Mouse (Mus musculus) embryonic facial prominence, embryonic 12.5 days (tissue): ENCODE data around the gene Rab3il1. TPM values are rescaled to one million over a fixed set of nuclear protein-coding genes. Genes with fewer than 3 reads are reported as not detected.

Experiments
- ATAC-seq: fragments of 200-750 bp; cut with Nextera tagmentation; 2 replicates; pipeline ENCODE4 v1.8.0; 2017; ENCODE audit not compliant: insufficient number of reproducible peaks, insufficient read depth, low FRiP score, low TSS enrichment
- H3K27ac ChIP-seq: fragments of 300-500 bp; sonication (generic); 2 replicates; pipeline ENCODE4 v1.5.1; 2016; ENCODE audit warnings: mild to moderate bottlenecking
- H3K27me3 ChIP-seq: fragments of 300-500 bp; sonication (generic); 2 replicates; pipeline ENCODE4 v1.6.1; 2016; ENCODE audit warnings: mild to moderate bottlenecking, moderate library complexity
- H3K36me3 ChIP-seq: fragments of 300-500 bp; sonication (generic); 2 replicates; pipeline ENCODE4 v1.6.1; 2016; ENCODE audit warnings: mild to moderate bottlenecking
- H3K4me1 ChIP-seq: fragments of 300-500 bp; sonication (generic); 2 replicates; pipeline ENCODE4 v1.6.1; 2016
- H3K4me2 ChIP-seq: fragments of 300-500 bp; sonication (generic); replicated peaks from 2 replicates; pipeline ENCODE4 v1.6.1; 2016; ENCODE audit warnings: mild to moderate bottlenecking, moderate library complexity
- H3K4me3 ChIP-seq: fragments of 300-500 bp; sonication (generic); 2 replicates; pipeline ENCODE4 v1.5.1; 2016; ENCODE audit warnings: mild to moderate bottlenecking
- H3K9ac ChIP-seq: fragments of 300-500 bp; sonication (generic); 2 replicates; pipeline ENCODE4 v1.6.1; 2016; ENCODE audit warnings: mild to moderate bottlenecking, moderate library complexity
- H3K9me3 ChIP-seq: fragments of 300-500 bp; sonication (generic); 2 replicates; pipeline ENCODE4 v1.6.1; 2016; ENCODE audit warnings: mild to moderate bottlenecking, moderate library complexity
- WGBS: fragments of 180-500 bp; shearing (Covaris S2); methylation state at CpG from one replicate; pipeline ENCODE4 v1.1.7; 2016; 5-methylcytosine and 5-hydroxymethylcytosine counted together
- polyA plus RNA-seq: library from polyadenylated mRNA; unstranded; fragments of >200 nt; fragmentation: Nextera tagmentation; extraction: Ambion mirVana; gene quantifications from 2 replicates; pipeline ENCODE4 v1.2.1, GENCODE M21; 2016

Rab3il1 gene
- polyA plus RNA-seq, 1 experiment from 2014 or later = 48.0 TPM

GRCm38 (mm10) chr19:9997204-9998062 is 4.0 kb upstream of the Rab3il1 start:
- H3K36me3 ChIP-seq = no peaks in the 10 kb centered on the region
- H3K27me3 ChIP-seq = no peaks in the 10 kb centered on the region
- no peak overlapping the region for H3K9ac ChIP-seq
- ATAC-seq = no peak
- no peak overlapping the region for H3K4me2 ChIP-seq
- H3K9me3 ChIP-seq = no peaks in the 10 kb centered on the region
- no peak overlapping the region for H3K4me3 ChIP-seq
- peaks cover 12% of the 10 kb centered on the region for H3K4me1 ChIP-seq
- no peak overlapping the region for H3K27ac ChIP-seq
- 76% methylated on average over 12 of the region's 12 CpGs for WGBS

GRCm38 (mm10) chr19:9998063-9998416 is 3.4 kb upstream of the Rab3il1 start:
- WGBS = 59% methylated on average over 2 of the region's 2 CpGs
- H3K4me3 ChIP-seq = no peak overlapping the region
- H3K9me3 ChIP-seq = no peaks in the 10 kb centered on the region
- H3K4me1 ChIP-seq = peaks cover 6% of the 10 kb centered on the region
- no peaks in the 10 kb centered on the region for H3K27me3 ChIP-seq
- H3K4me2 ChIP-seq = no peak overlapping the region
- no peak for ATAC-seq
- H3K27ac ChIP-seq = no peak overlapping the region
- no peaks in the 10 kb centered on the region for H3K36me3 ChIP-seq
- no peak overlapping the region for H3K9ac ChIP-seq

GRCm38 (mm10) chr19:9998736-9999486 is 2.6 kb upstream of the Rab3il1 start:
- Histone ChIP-seq H3K36me3 (no peaks in the 10 kb centered on the region), H3K27me3 (no peaks in the 10 kb centered on the region), H3K27ac (no peak overlapping the region), H3K4me1 (no peaks in the 10 kb centered on the region), H3K4me3 (no peak overlapping the region), H3K9me3 (no peaks in the 10 kb centered on the region), H3K4me2 (no peak overlapping the region), H3K9ac (no peak overlapping the region)
- no peak for ATAC-seq
- 67% methylated on average over 13 of the region's 13 CpGs for WGBS

GRCm38 (mm10) chr19:10000330-10000729 is 1.1 kb upstream of the Rab3il1 start:
- Histone ChIP-seq H3K36me3 (no peaks in the 10 kb centered on the region), H3K9me3 (no peaks in the 10 kb centered on the region)

GRCm38 (mm10) chr19:10003696-10004095 is 2.2 kb downstream of the Rab3il1 start:
- Histone ChIP-seq H3K9me3 (no peaks in the 10 kb centered on the region), H3K4me2 (no peak overlapping the region), H3K27me3 (no peaks in the 10 kb centered on the region), H3K4me3 (no peak overlapping the region), H3K4me1 (no peaks in the 10 kb centered on the region), H3K36me3 (no peaks in the 10 kb centered on the region), H3K27ac (no peak overlapping the region), H3K9ac (no peak overlapping the region)
- no peak for ATAC-seq
- 90% methylated on average over 1 of the region's 1 CpGs for WGBS

More at GRCm38 (mm10) chr19:10000330-10000729, 1.1 kb upstream of the Rab3il1 start:
- Histone ChIP-seq H3K4me1 (no peaks in the 10 kb centered on the region), H3K4me3 (no peak overlapping the region), H3K9ac (no peak overlapping the region), H3K4me2 (no peak overlapping the region), H3K27ac (no peak overlapping the region), H3K27me3 (no peaks in the 10 kb centered on the region)
- no peak for ATAC-seq
- 33% methylated on average over 3 of the region's 3 CpGs for WGBS

GRCm38 (mm10) chr19:10011408-10011807 is 9.9 kb downstream of the Rab3il1 start:
- Histone ChIP-seq H3K36me3 (no peaks in the 10 kb centered on the region), H3K27ac (no peak overlapping the region), H3K4me2 (no peak overlapping the region), H3K4me3 (no peak overlapping the region), H3K27me3 (no peaks in the 10 kb centered on the region), H3K9me3 (no peaks in the 10 kb centered on the region), H3K9ac (no peak overlapping the region), H3K4me1 (peaks cover 29% of the 10 kb centered on the region)
- WGBS = 94% methylated on average over 1 of the region's 1 CpGs
- no peak for ATAC-seq

- Histone ChIP-seq H3K27me3 (no peaks in the 10 kb centered on the region), H3K4me2 (no peak overlapping the region), H3K4me1 (peaks cover 36% of the 10 kb centered on the region), H3K4me3 (no peak overlapping the region), H3K36me3 (no peaks in the 10 kb centered on the region), H3K9ac (no peak overlapping the region), H3K9me3 (no peaks in the 10 kb centered on the region), H3K27ac (peak overlapping the region; percentile 98)
- 14% methylated on average over 6 of the region's 6 CpGs for WGBS
- peak; percentile 58; the same call in 1 of the 2 replicates for ATAC-seq
Observed at GRCm38 (mm10) chr19:10012827-10013278, 11.4 kb downstream of the Rab3il1 start.

GRCm38 (mm10) chr19:10013348-10013747 is 11.9 kb downstream of the Rab3il1 start:
- Histone ChIP-seq H3K9me3 (no peaks in the 10 kb centered on the region), H3K36me3 (no peaks in the 10 kb centered on the region), H3K27me3 (no peaks in the 10 kb centered on the region), H3K9ac (no peak overlapping the region), H3K4me3 (no peak overlapping the region), H3K4me2 (peak overlapping the region; percentile 19), H3K4me1 (peaks cover 36% of the 10 kb centered on the region), H3K27ac (peak overlapping the region; percentile 98)
- peak; percentile 6; the same call in 1 of the 2 replicates for ATAC-seq
- 23% methylated on average over 3 of the region's 3 CpGs for WGBS

- Histone ChIP-seq H3K9me3 (no peaks in the 10 kb centered on the region), H3K4me2 (peak overlapping the region; percentile 19; the same call in 1 of the 2 replicates), H3K27ac (peak overlapping the region; percentile 98), H3K27me3 (no peaks in the 10 kb centered on the region), H3K36me3 (no peaks in the 10 kb centered on the region), H3K4me1 (peaks cover 37% of the 10 kb centered on the region), H3K9ac (no peak overlapping the region), H3K4me3 (no peak overlapping the region)
- peak; percentile 69 for ATAC-seq
- 13% methylated on average over 5 of the region's 5 CpGs for WGBS
Observed at GRCm38 (mm10) chr19:10013913-10014312, 12.4 kb downstream of the Rab3il1 start.

GRCm38 (mm10) chr19:10014824-10015223 is 13.4 kb downstream of the Rab3il1 start:
- H3K4me2 ChIP-seq = no peak overlapping the region

GRCm38 (mm10) chr19:10015442-10015841 is 14.0 kb downstream of the Rab3il1 start:
- no peaks in the 10 kb centered on the region for H3K9me3 ChIP-seq
- H3K36me3 ChIP-seq = no peaks in the 10 kb centered on the region
- no peaks in the 10 kb centered on the region for H3K27me3 ChIP-seq
- no peak overlapping the region for H3K9ac ChIP-seq
- H3K4me2 ChIP-seq = no peak overlapping the region
- WGBS = 61% methylated on average over 4 of the region's 4 CpGs
- ATAC-seq = no peak
- H3K4me1 ChIP-seq = peaks cover 50% of the 10 kb centered on the region
- H3K4me3 ChIP-seq = no peak overlapping the region
- peak overlapping the region; percentile 98 for H3K27ac ChIP-seq

More at GRCm38 (mm10) chr19:10014824-10015223, 13.4 kb downstream of the Rab3il1 start:
- H3K27ac ChIP-seq = peak overlapping the region; percentile 98
- H3K4me1 ChIP-seq = peaks cover 47% of the 10 kb centered on the region
- WGBS = 66% methylated on average over 13 of the region's 13 CpGs
- no peaks in the 10 kb centered on the region for H3K9me3 ChIP-seq
- no peak overlapping the region for H3K9ac ChIP-seq
- ATAC-seq = no peak
- H3K4me3 ChIP-seq = no peak overlapping the region
- H3K27me3 ChIP-seq = no peaks in the 10 kb centered on the region
- no peaks in the 10 kb centered on the region for H3K36me3 ChIP-seq

GRCm38 (mm10) chr19:10016151-10016550 is 14.7 kb downstream of the Rab3il1 start:
- no peaks in the 10 kb centered on the region for H3K9me3 ChIP-seq
- 85% methylated on average over 4 of the region's 4 CpGs for WGBS
- peaks cover 56% of the 10 kb centered on the region for H3K4me1 ChIP-seq
- no peaks in the 10 kb centered on the region for H3K36me3 ChIP-seq
- ATAC-seq = no peak
- no peak overlapping the region for H3K4me2 ChIP-seq
- H3K4me3 ChIP-seq = no peak overlapping the region
- no peak overlapping the region for H3K27ac ChIP-seq
- no peak overlapping the region for H3K9ac ChIP-seq
- no peaks in the 10 kb centered on the region for H3K27me3 ChIP-seq
